Mouse (Mus musculus): ENCODE data around the gene Naa80. TPM values are rescaled to one million over a fixed set of nuclear protein-coding genes. Genes with fewer than 3 reads are reported as not detected.

Gene Naa80
- polyA plus RNA-seq, 1 experiment from 2014 or later = 19.3 TPM

DNA sequence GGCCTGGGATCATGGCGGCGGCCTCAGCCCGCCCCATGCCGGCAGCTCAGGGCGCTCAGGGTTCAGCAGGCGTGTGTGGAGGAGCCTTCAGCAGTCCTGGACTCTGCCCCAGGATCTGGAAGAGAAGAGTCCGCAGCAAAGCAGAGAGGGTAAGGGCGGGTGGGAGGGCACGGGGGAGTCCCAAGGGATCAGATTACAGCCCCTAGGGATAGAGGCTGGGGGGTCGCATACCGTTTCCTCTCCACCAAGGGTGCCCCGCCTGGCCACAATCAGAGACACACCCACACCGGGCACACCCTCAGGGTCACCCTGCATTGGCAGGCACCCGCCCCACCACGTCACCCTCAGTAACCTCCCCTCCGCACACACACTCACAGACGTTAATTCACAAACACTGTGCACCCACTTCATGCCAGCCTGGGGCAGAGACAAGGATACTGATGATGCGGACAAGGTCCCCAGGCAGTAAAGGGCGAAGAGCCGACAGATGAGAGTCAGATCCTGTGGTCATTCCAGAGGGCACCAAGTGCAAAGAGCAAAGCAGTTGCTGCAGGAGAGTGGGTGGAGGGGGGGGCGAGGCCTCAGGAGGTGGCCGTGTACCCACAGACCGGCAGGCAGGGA, 26.5 kb downstream of the Naa80 start:
- H3K9me3 ChIP-seq (replicated peaks) = no peaks in the 10 kb centered on the region
- H3K9ac ChIP-seq = peak overlapping the region; percentile 51
- peak overlapping the region; percentile 94 for H3K27ac ChIP-seq
- peak overlapping the region; percentile 41 for H3K4me3 ChIP-seq (replicated peaks)
- peak; percentile 63 for ATAC-seq (replicated peaks; ENCODE audit: low FRiP score)
- WGBS = 24% methylated on average over 23 of the region's 23 CpGs
- peaks cover 11% of the 10 kb centered on the region for H3K36me3 ChIP-seq
- H3K4me2 ChIP-seq = peak overlapping the region; percentile 60
- H3K27me3 ChIP-seq = 0 out of 2 replicates have a peak, but pooled peaks cover 3% of the 10 kb centered on the region
- H3K4me1 ChIP-seq = peaks cover 84% of the 10 kb centered on the region

DNA sequence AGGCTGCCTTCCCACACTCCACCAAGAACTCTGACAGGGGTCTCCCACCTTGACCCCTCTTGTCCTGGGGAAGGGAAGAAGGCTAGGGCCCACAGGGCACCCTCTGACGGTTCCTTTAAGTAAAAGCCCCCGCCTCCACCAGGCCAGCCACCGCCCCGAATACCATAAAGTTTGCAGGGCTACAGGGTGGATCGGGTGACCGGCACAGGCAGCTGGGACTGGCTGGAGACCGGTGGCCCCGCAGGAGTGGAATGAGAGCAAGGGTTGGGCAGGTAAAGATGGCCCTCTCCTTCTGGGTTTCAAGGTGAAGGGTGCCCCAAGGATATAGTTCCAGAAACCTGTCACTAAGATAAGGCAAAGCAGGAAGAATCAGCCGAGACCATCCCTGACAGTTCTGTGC, 27.9 kb downstream of the Naa80 start:
- no peaks in the 10 kb centered on the region for H3K9me3 ChIP-seq (replicated peaks)
- H3K4me2 ChIP-seq = peak overlapping the region; percentile 45
- 0 out of 2 replicates have a peak, but pooled peaks cover under 1% of the 10 kb centered on the region for H3K36me3 ChIP-seq
- peak; percentile 47 for ATAC-seq (replicated peaks; ENCODE audit: low FRiP score)
- peaks cover 90% of the 10 kb centered on the region for H3K4me1 ChIP-seq
- peak overlapping the region; percentile 94 for H3K27ac ChIP-seq
- H3K27me3 ChIP-seq = no peaks in the 10 kb centered on the region
- WGBS = 8% methylated on average over 9 of the region's 9 CpGs
- H3K9ac ChIP-seq = 0 out of 2 replicates have a peak overlapping the region, but pooled peaks have one; percentile 15
- peak overlapping the region; percentile 25 for H3K4me3 ChIP-seq (replicated peaks)

DNA sequence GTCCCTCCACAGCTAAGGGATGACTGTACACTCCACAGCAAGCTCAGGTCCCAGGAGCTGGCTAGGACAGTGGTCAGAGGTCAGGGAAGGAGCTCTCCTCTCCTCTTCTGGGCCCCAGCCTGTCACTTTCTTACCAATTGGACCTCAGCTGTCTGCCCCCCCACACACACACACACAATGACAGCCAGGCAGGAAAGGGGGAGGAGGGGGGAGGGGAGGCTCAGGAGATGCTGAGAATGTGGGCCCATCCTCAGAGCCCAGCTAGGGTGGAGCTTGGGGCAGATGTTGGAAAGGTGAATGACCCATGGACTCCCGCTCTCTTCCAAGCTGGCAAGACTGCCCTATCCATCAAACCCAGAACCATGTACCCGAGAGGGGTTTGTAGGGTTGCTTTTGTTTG, 28.3 kb downstream of the Naa80 start:
- H3K9ac ChIP-seq = 0 out of 2 replicates have a peak overlapping the region, but pooled peaks have one; percentile 15
- peak overlapping the region; percentile 25 for H3K4me3 ChIP-seq (replicated peaks)
- H3K4me1 ChIP-seq = peaks cover 90% of the 10 kb centered on the region
- no peak for ATAC-seq (replicated peaks; ENCODE audit: low FRiP score)
- H3K9me3 ChIP-seq (replicated peaks) = no peaks in the 10 kb centered on the region
- no peaks in the 10 kb centered on the region for H3K27me3 ChIP-seq
- peak overlapping the region; percentile 94 for H3K27ac ChIP-seq
- no peaks in the 10 kb centered on the region for H3K36me3 ChIP-seq
- 59% methylated on average over 2 of the region's 2 CpGs for WGBS
- H3K4me2 ChIP-seq = peak overlapping the region; percentile 45

DNA sequence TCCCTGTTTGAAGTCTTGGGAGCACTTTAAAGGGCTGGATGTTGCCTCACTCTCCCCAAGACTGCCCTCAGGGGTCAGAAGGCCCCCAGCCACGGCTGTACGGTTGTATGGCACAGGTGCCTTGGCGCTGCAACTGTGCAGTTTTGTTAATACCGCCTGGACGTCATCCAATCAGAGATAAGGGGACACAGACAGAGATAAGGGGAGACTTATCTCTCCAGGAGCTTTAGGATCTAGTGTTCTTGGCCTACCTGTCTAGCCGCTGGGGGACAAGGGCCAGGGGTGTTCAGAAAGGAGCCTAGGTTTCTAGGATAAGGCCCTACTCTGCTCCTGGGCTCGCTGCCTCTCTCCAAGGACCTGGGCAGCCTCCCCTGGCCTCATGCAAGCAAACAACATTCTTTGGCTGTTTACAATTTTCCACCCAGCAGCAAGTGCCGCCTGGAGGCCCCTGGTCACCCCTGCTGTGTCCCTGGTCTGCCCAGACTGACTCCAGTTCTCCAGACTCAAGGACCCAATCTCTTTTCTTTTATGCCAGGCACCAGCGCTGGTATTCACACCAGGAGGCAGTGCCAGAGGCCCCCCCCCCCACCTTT, 29.1 kb downstream of the Naa80 start:
- no peak for ATAC-seq (replicated peaks; ENCODE audit: low FRiP score)
- H3K9ac ChIP-seq = peak overlapping the region; percentile 26; the same call in 1 of the 2 replicates
- peak overlapping the region; percentile 45; the same call in 1 of the 2 replicates for H3K4me2 ChIP-seq
- WGBS = 59% methylated on average over 9 of the region's 9 CpGs
- H3K4me1 ChIP-seq = peaks cover 89% of the 10 kb centered on the region
- H3K36me3 ChIP-seq = no peaks in the 10 kb centered on the region
- no peaks in the 10 kb centered on the region for H3K9me3 ChIP-seq (replicated peaks)
- H3K27me3 ChIP-seq = no peaks in the 10 kb centered on the region
- H3K4me3 ChIP-seq (replicated peaks) = peak overlapping the region; percentile 25; the same call in 1 of the 2 replicates
- peak overlapping the region; percentile 94 for H3K27ac ChIP-seq

DNA sequence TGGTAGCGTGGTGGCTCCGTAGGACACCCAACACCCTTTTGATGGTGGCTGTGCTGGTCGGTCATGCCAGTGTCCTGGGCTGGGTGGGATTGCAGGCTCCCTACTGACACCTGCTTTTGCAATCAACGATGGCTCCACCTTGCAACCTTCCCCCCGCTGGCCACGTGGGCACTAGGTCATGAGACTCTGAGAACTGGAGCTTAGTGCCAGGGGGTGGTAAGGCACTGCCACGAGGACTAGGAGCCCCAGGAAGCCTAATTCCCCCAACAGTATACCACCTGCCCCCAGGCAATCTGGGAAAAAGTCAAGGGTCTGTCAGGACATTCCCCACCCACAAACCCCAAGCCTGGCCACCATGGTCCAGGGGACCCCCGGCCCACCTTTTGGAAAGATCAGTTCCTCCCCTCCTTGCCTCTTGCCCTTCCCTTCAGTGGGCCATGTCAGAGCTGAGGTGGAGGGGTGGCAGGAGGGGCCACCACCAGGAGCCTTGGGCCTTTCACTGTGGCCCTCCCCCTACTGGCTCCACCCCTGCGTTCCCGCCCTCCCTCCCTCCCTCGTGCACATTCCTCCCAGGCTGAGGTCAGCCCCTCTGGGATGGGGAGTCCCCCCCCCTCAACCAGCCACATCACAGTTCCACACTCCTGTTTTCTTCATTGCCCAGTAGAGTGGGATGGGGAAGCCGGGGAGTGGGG, 30.2 kb downstream of the Naa80 start, which contains the start of gene Sema3b:
TSS of gene Sema3b (minus strand) at position 489 of the 692 bp plus-strand sequence.
- Histone ChIP-seq H3K4me3 (replicated peaks) (no peak within 1 kb of the TSS), H3K27me3 (no peaks in the 10 kb centered on the region), H3K9me3 (replicated peaks) (no peaks in the 10 kb centered on the region), H3K9ac (0 out of 2 replicates have a peak within 1 kb of the TSS, but pooled peaks have one; percentile 26), H3K36me3 (peaks cover 4% of the 10 kb centered on the region), H3K4me2 (peak within 1 kb of the TSS; percentile 8; the same call in 1 of the 2 replicates), H3K4me1 (peaks cover 85% of the 10 kb centered on the region), H3K27ac (peak within 1 kb of the TSS; percentile 94)
- WGBS = 43% methylated on average over 12 of the region's 12 CpGs
- ATAC-seq (replicated peaks; ENCODE audit: low FRiP score) = no peak

DNA sequence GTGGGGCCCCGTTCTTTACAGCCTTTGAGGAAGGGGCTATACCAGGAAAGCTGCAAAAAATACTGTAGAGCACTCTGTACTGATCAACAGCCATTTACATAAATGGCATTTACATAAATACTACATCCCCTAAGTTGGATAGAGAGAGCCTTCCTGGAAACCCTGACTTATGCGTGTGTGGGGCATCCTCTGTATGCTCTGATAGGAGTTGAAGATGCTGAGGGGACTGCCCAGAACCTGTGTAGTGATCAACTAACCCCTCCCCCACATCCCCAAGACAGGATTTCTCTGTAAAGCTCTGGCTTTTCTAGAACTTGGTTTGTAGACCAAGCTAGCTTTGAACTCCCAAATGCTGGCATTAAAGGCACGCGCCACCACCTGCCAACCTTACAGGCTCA, 30.7 kb downstream of the Naa80 start:
- Histone ChIP-seq H3K4me1 (peaks cover 83% of the 10 kb centered on the region), H3K4me2 (peak overlapping the region; percentile 8; the same call in 1 of the 2 replicates), H3K36me3 (peaks cover 10% of the 10 kb centered on the region), H3K27ac (peak overlapping the region; percentile 45; the same call in 1 of the 2 replicates), H3K4me3 (replicated peaks) (no peak overlapping the region), H3K9me3 (replicated peaks) (no peaks in the 10 kb centered on the region), H3K27me3 (no peaks in the 10 kb centered on the region), H3K9ac (no peak overlapping the region)
- ATAC-seq (replicated peaks; ENCODE audit: low FRiP score) = no peak
- WGBS = 67% methylated on average over 4 of the region's 4 CpGs

DNA sequence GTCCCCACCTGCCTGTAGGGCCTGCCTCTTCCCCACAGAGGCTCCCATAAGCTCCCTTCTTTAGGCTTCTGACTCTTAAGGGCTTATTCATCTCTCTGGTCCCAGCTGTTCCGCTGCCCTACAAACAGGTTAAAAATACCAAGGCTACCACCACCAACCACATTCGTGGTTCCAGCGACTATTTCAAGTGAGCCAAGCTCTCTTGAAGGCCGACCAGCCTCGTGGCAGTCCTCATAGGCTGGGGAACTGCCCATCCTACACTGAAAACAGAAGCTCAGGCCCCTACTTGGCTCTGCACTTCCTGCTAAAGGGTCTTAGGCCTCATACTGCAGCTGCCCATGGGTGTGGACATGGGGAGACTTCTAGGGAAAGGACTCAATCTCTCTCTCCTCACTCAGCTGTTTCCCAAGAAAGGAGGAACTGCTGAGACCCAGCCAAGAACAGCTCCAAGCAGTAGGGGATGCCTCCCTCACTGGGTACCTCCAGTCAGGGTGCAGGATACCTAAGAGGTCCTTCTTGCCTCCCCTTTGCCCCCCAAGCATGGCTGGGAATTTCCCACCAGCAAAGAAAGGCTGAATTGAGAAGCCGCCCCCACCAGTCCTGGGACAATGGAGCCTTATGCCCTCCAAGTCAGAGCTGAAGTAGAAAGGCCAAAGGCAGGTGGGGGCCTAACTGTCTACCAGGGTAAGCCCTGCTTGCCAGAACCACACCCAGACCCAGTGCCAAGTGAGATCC, 32.9 kb downstream of the Naa80 start:
- H3K4me1 ChIP-seq = peaks cover 61% of the 10 kb centered on the region
- 79% methylated on average over 6 of the region's 6 CpGs for WGBS
- H3K9me3 ChIP-seq (replicated peaks) = no peaks in the 10 kb centered on the region
- H3K9ac ChIP-seq = peak overlapping the region; percentile 62
- no peaks in the 10 kb centered on the region for H3K27me3 ChIP-seq
- no peak overlapping the region for H3K4me3 ChIP-seq (replicated peaks)
- H3K27ac ChIP-seq = peak overlapping the region; percentile 91
- peak overlapping the region; percentile 84 for H3K4me2 ChIP-seq
- ATAC-seq (replicated peaks; ENCODE audit: low FRiP score) = no peak
- H3K36me3 ChIP-seq = peaks cover 32% of the 10 kb centered on the region

DNA sequence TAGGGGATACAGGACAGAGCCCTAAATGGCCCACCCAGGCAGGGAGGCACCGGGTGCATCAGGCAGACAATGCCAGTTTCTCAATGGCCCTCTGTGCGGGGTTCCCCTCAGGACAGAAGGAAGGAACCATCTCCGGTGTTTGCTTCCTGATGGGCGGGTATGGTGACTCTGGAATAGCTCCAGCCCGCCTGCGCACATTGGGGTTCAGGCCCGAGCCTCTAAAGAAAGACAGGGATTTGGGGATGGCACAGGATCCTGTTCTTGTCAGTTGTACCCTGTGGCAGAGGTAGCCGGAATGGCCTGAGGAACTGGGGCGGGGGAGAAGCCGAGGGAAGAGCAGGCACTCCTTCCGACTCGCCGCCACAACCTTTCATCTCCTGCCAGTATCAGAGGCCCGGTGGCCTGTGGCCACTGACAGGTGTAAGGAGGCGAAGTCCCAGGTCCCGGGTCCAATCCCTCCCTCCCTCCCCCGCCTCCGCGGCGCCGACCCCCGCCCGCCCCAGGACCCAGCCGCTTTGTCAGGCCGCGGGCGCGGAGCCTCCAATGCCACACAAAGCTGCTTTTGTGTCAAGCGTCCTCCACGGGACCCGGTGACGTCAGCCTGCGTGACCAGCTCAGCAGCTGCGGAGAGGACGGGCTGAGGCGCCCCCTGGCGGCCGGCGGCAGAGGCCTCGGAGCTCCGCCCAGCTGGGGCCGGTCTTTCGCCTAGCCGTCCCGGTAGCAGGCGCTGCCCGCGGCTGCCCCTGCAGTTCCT, 33.7 kb downstream of the Naa80 start:
- H3K27ac ChIP-seq = peak overlapping the region; percentile 91
- H3K4me2 ChIP-seq = peak overlapping the region; percentile 84
- H3K9me3 ChIP-seq (replicated peaks) = no peaks in the 10 kb centered on the region
- peaks cover 37% of the 10 kb centered on the region for H3K36me3 ChIP-seq
- peak overlapping the region; percentile 44 for H3K4me3 ChIP-seq (replicated peaks)
- H3K9ac ChIP-seq = peak overlapping the region; percentile 62
- peak; percentile 93 for ATAC-seq (replicated peaks; ENCODE audit: low FRiP score)
- H3K4me1 ChIP-seq = peaks cover 53% of the 10 kb centered on the region
- 3% methylated on average over 47 of the region's 48 CpGs for WGBS
- H3K27me3 ChIP-seq = no peaks in the 10 kb centered on the region

DNA sequence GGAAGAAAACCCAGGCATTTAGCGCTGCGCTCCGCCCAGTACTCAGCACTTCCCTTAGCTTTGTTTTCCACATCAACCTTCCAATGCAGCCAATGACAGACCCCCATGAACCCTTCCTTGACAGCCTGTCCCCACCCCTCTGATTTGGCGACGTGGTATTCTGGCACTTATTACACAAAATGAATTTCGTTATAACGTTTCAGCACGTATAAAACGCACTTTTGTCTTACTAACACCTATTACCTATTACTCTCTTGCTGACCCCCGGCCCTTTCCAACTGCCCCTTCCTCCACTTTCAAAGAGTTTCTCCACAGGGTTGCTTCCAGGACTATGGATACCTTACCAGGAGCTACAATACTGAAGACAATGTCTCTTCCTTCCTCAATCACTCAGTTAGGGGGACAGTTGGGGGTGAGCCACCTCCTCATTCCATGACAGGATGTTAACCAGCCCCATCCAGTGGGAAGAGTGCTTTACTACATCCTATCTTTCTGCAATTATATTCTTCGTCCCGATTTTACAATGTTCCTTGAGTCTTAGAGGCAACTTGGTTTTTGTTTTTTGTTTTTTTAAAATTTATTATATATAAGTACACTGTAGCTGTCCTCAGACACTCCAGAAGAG, 34.4 kb downstream of the Naa80 start:
- no peaks in the 10 kb centered on the region for H3K9me3 ChIP-seq (replicated peaks)
- peak overlapping the region; percentile 44 for H3K4me3 ChIP-seq (replicated peaks)
- H3K4me1 ChIP-seq = peaks cover 48% of the 10 kb centered on the region
- peak overlapping the region; percentile 91 for H3K27ac ChIP-seq
- 9% methylated on average over 12 of the region's 12 CpGs for WGBS
- peaks cover 42% of the 10 kb centered on the region for H3K36me3 ChIP-seq
- ATAC-seq (replicated peaks; ENCODE audit: low FRiP score) = peak; percentile 5
- no peaks in the 10 kb centered on the region for H3K27me3 ChIP-seq
- H3K9ac ChIP-seq = peak overlapping the region; percentile 30
- H3K4me2 ChIP-seq = peak overlapping the region; percentile 84

DNA sequence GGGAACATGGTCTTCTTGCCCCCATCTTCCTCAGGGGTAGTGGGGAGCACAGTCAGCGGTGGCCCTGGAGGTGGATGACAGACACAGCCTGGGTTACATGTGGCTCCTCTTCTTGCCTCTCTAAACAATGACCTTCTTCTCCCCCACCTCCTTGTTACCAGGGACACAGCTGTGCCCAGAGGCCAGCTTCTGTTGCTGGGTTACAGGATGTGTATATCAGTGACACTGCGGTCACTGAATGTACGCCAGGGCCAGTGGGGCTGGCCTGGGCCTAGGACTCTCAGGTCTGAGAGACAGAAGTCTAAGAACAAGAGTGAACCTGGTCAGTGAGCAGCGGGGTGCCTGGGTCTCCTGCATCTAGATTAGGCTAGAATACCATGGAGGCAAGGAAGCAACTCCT, 36.3 kb downstream of the Naa80 start:
- no peak for ATAC-seq (replicated peaks; ENCODE audit: low FRiP score)
- Histone ChIP-seq H3K9ac (no peak overlapping the region), H3K9me3 (replicated peaks) (no peaks in the 10 kb centered on the region), H3K4me3 (replicated peaks) (no peak overlapping the region), H3K4me2 (no peak overlapping the region), H3K36me3 (peaks cover 62% of the 10 kb centered on the region), H3K27me3 (no peaks in the 10 kb centered on the region), H3K27ac (peak overlapping the region; percentile 59), H3K4me1 (peaks cover 48% of the 10 kb centered on the region)
- 80% methylated on average over 4 of the region's 4 CpGs for WGBS
